Comparison of ENCODE assay signal across 12 mouse cellular contexts in genomic region chr2:170006829-170007228, GRCm38 (mm10).
DNase-seq lines count a peak whose midpoint lies in the region; ATAC-seq lines count a peak whose summit lies in the region.
"Had no signal": no experiment of that assay in that cellular context is flagged by ENCODE, and none has a peak within 500 bp of the region (broad histone marks: within the 10 kb centered on the region; RNA-seq: fewer than 3 reads in every experiment).

No protein-coding gene starts in this region.

- no peaks in the 10 kb centered on the region for H3K27me3 ChIP-seq in heart, embryonic 16.5 days (ENCODE audit: control insufficient read depth, insufficient read depth, low read length)
- H3K27me3 ChIP-seq in lung, embryonic 15.5 days: no peaks in the 10 kb centered on the region
- H3K27me3 ChIP-seq: liver, embryonic 13.5 days had no signal

- H3K36me3 ChIP-seq in heart, embryonic 16.5 days (ENCODE audit: control insufficient read depth, insufficient read depth): no peaks in the 10 kb centered on the region
- no peaks in the 10 kb centered on the region for H3K36me3 ChIP-seq in lung, embryonic 15.5 days
- H3K36me3 ChIP-seq: hindbrain, embryonic 12.5 days; liver, embryonic 13.5 days had no signal

- intact Hi-C loops in gastrocnemius, postnatal 36 days (cut with DNase I): loop anchor here (5.0 kb wide), 1 partner anchor 270 kb away; no protein-coding TSS in a partner anchor

- H3K27ac ChIP-seq in heart, embryonic 16.5 days (ENCODE audit: low read length): 0 out of 2 replicates have a peak overlapping the region, but pooled peaks have one; percentile 25
- H3K27ac ChIP-seq in lung, embryonic 15.5 days: peak overlapping the region; percentile 55
- H3K27ac ChIP-seq: forebrain, embryonic 13.5 days; hindbrain, embryonic 12.5 days; liver, embryonic 13.5 days had no signal

- no peak for ATAC-seq in heart, embryonic 16.5 days (replicated peaks; ENCODE audit: extremely low read depth, insufficient read depth, low FRiP score)
- ATAC-seq in lung, embryonic 15.5 days (ENCODE audit: borderline replicate concordance, extremely low read depth, low FRiP score, low TSS enrichment): no peak
- ATAC-seq: CD4-positive, CD25-positive, alpha-beta regulatory T cell, adult 4 months; forebrain, embryonic 13.5 days had no signal

- H3K4me3 ChIP-seq in heart, embryonic 16.5 days (ENCODE audit: low read length): no peak overlapping the region
- H3K4me3 ChIP-seq in lung, embryonic 15.5 days: no peak overlapping the region
- H3K4me3 ChIP-seq: forebrain, embryonic 13.5 days; hindbrain, embryonic 12.5 days; liver, embryonic 13.5 days had no signal

- DNase-seq in heart, adult 9 months (ENCODE audit: low spot score in 2 of 2): no peak
- DNase-seq in lung, postnatal 36 days: no peak
- peak; percentile 34 to 39 for DNase-seq in gastrocnemius, postnatal 36 days
- DNase-seq in testis, postnatal 10 days (ENCODE audit: low spot score): peak; percentile 67
- DNase-seq in layer of hippocampus, adult 9-11 months: no peak
- DNase-seq: cerebellum, postnatal 36 days; liver, embryonic 13.5 days had no signal

- WGBS in heart, embryonic 16.5 days: 75% methylated on average over 8 of the region's 8 CpGs
- 70% methylated on average over 8 of the region's 8 CpGs for WGBS in lung, embryonic 15.5 days

- H3K4me2 ChIP-seq in heart, embryonic 16.5 days (ENCODE audit: low read depth, low read length): no peak overlapping the region
- H3K4me2 ChIP-seq in lung, embryonic 15.5 days: no peak overlapping the region
- H3K4me2 ChIP-seq: forebrain, embryonic 13.5 days; hindbrain, embryonic 12.5 days; liver, embryonic 13.5 days had no signal

- H3K9ac ChIP-seq in heart, embryonic 16.5 days (ENCODE audit: low read length): no peak overlapping the region
- no peak overlapping the region for H3K9ac ChIP-seq in lung, embryonic 15.5 days
- H3K9ac ChIP-seq: forebrain, embryonic 13.5 days; hindbrain, embryonic 12.5 days; liver, embryonic 13.5 days had no signal

- no peaks in the 10 kb centered on the region; the same call in 1 of the 2 replicates for H3K4me1 ChIP-seq in heart, embryonic 16.5 days (ENCODE audit: control insufficient read depth, insufficient read depth, low read length)
- peaks cover 20% of the 10 kb centered on the region for H3K4me1 ChIP-seq in lung, embryonic 15.5 days
- H3K4me1 ChIP-seq: liver, embryonic 13.5 days had no signal

- H3K9me3 ChIP-seq in heart, embryonic 16.5 days (replicated peaks; ENCODE audit: control insufficient read depth, low read length): 0 out of 2 replicates have a peak, but pooled peaks cover 4% of the 10 kb centered on the region
- no peaks in the 10 kb centered on the region for H3K9me3 ChIP-seq in lung, embryonic 15.5 days
- H3K9me3 ChIP-seq: forebrain, embryonic 13.5 days had no signal

Comparison
In these comparisons a context has a peak if more than half of its experiments do, and no peak if none do; other contexts are left out.
1. DNase-seq: peak in gastrocnemius, postnatal 36 days (2 of 2) and testis, postnatal 10 days (single experiment); none in heart, adult 9 months (0 of 2), lung, postnatal 36 days (single experiment) and layer of hippocampus, adult 9-11 months (single experiment).